Mouse (Mus musculus) hindbrain, embryonic 11.5 days (tissue): ENCODE measurements around the gene Tcea3. TPM values are rescaled to one million over a fixed set of nuclear protein-coding genes. Genes with fewer than 3 reads are reported as not detected.

Source experiments
- ATAC-seq: fragments of 200-750 bp; cut with Nextera tagmentation; 2 replicates; pipeline ENCODE4 v1.8.0; 2017; ENCODE audit warnings: mild to moderate bottlenecking, moderate TSS enrichment, moderate library complexity; ENCODE audit not compliant: low FRiP score
- DNase-seq: peaks from one replicate; pipeline ENCODE4 v3.0.0-alpha.2; 2015; ENCODE audit warnings: low spot score
- H3K27ac ChIP-seq: fragments of 300-500 bp; sonication (generic); 2 replicates; pipeline ENCODE4 v1.5.1; 2014; ENCODE audit warnings: mild to moderate bottlenecking, low read depth, low read length
- H3K27me3 ChIP-seq: fragments of 300-500 bp; sonication (generic); 2 replicates; pipeline ENCODE4 v1.6.1; 2014; ENCODE audit warnings: mild to moderate bottlenecking, low read length, moderate library complexity, mixed read lengths; ENCODE audit not compliant: control insufficient read depth, insufficient read depth
- H3K36me3 ChIP-seq: fragments of 300-500 bp; sonication (generic); 2 replicates; pipeline ENCODE4 v1.6.1; 2014; ENCODE audit warnings: mild to moderate bottlenecking, low read length, moderate library complexity, mixed read lengths; ENCODE audit not compliant: control insufficient read depth, insufficient read depth
- H3K4me1 ChIP-seq: fragments of 300-500 bp; sonication (generic); replicated peaks from 2 replicates; pipeline ENCODE4 v1.6.1; 2014; ENCODE audit warnings: low read length, mixed read lengths; ENCODE audit not compliant: control insufficient read depth, insufficient read depth
- H3K4me2 ChIP-seq: fragments of 300-500 bp; sonication (generic); replicated peaks from 2 replicates; pipeline ENCODE4 v1.6.1; 2014; ENCODE audit warnings: mild to moderate bottlenecking, low read depth, low read length
- H3K4me3 ChIP-seq: fragments of 300-500 bp; sonication (generic); 2 replicates; pipeline ENCODE4 v1.5.1; 2014; ENCODE audit warnings: low read depth, low read length
- H3K9ac ChIP-seq: fragments of 300-500 bp; sonication (generic); 2 replicates; pipeline ENCODE4 v1.6.1; 2014; ENCODE audit warnings: low read depth, low read length
- H3K9me3 ChIP-seq: fragments of 300-500 bp; sonication (generic); 2 replicates; pipeline ENCODE4 v1.6.1; 2016; ENCODE audit warnings: low read length; ENCODE audit not compliant: control insufficient read depth
- WGBS: fragments of 180-500 bp; shearing (Covaris S2); extraction: QIAGEN DNeasy Blood & Tissue Kit; methylation state at CpG from one replicate; pipeline ENCODE4 v1.1.7; 2014; 5-methylcytosine and 5-hydroxymethylcytosine counted together
- polyA plus RNA-seq: library from polyadenylated mRNA; unstranded; fragments of >200 nt; fragmentation: Nextera tagmentation; extraction: Ambion mirVana; gene quantifications from 2 replicates; pipeline ENCODE4 v1.2.1, GENCODE M21; 2014

Tcea3 gene
- polyA plus RNA-seq = 3.1 and 5.2 TPM in 2 replicates

DNA sequence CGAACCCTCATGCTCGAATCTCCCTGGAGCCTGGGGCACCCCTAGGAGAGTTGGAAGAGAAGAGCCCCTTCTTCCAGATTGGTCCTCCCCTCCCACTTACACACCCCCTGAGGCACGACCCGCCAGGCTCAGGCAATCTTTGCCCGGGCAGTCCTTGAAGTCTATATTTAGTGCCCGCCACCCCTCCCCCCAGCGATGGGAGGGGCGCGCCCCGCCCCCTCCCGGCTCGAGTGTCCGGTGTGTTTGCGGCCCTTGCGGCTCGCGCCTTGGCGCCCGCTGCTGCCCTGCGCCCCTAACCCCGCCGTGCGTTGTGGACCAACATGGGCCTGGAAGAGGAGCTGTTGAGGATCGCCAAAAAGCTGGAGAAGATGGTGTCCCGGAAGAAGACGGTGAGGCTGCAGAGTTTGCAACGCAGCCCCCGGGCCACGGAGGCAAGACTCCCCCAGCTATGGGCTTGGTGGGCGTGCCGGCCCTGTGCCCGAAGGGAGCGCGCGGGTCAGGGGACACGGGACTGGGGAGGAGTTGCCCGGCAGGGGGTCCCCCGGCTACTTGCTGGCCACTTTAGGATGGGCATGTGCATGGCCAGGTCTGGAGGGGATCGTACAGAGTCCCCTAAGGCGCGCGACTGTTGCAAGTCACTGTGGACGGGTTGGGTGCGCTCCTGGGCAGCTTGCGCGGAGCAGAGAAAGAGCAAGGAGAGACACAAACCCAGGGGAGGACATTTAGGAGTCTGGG, at the start of gene Tcea3:
Tcea3 (plus strand) TSS at position 1 of the 735 bp plus-strand sequence.
- peaks cover 10% of the 10 kb centered on the region for H3K4me1 ChIP-seq
- ATAC-seq (no peak), DNase-seq (peak; percentile 59)
- under 1% methylated on average over 46 of the region's 46 CpGs for WGBS
- no peak within 1 kb of the TSS for H3K27ac ChIP-seq
- H3K36me3 ChIP-seq = no peaks in the 10 kb centered on the region
- H3K4me2 ChIP-seq = peak within 1 kb of the TSS; percentile 71
- peaks cover 66% of the 10 kb centered on the region for H3K27me3 ChIP-seq
- H3K9me3 ChIP-seq = no peaks in the 10 kb centered on the region
- H3K4me3 ChIP-seq = peak within 1 kb of the TSS; percentile 38
- H3K9ac ChIP-seq = peak within 1 kb of the TSS; percentile 43

DNA sequence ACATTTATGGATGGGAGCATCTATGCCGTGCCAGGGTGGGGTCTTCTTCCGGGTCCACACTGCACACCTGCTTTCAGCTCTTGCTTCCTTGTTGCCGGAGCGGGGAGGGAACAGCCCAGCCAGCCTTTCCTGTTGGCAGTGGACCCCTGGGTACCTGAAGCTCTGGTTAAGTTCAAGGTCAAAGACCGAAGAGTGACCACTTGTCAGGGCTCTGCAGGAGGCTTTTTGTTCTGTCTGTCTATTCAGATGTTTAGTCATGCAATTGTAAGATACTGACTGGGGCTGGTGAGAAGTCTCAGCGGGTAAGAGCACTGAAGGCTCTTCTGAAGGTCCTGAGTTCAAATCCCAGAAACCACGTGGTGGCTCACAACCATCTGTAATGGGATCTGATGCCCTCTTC, 48.7 kb upstream of the Tcea3 start:
- no peaks in the 10 kb centered on the region for H3K36me3 ChIP-seq
- no peak for ATAC-seq
- no peaks in the 10 kb centered on the region for H3K9me3 ChIP-seq
- DNase-seq = no peak
- no peaks in the 10 kb centered on the region for H3K4me1 ChIP-seq
- no peak overlapping the region for H3K4me2 ChIP-seq
- no peak overlapping the region for H3K4me3 ChIP-seq
- WGBS = 69% methylated on average over 7 of the region's 7 CpGs
- no peak overlapping the region for H3K27ac ChIP-seq
- no peaks in the 10 kb centered on the region for H3K27me3 ChIP-seq
- no peak overlapping the region for H3K9ac ChIP-seq

DNA sequence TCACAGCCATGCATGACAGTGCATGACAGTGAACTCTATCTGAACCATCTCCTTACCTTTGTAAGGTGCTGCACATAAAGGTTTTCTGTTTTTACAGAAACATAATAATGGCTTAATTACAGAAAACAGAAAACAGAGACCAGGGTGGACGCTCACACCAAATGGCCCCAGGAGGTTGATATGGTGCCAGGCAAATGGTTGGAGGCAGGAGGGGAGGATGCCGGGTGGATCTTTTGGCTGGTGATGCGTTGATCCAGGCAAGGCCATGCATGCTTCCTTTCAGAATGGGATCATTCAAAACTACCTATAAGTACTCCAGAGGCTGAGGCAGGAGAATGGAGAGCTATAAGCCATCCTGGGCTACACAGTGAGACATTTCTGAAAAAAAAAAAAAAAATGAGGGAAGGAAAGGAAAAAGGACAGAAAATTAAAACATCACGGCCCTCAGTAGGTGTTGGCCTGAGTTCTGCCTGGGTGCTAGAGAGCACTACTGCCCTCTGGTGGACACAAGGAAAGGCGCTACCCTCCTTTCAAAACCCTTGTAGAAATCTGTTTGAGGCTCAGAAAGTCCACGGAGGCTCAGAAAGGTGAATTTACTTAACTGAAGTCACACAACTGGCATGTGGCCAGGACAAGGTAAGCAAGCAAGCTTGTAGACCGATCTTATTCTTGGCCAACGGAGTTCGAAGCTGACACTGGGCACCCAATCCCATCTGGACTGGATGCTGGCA, 47.8 kb upstream of the Tcea3 start:
- H3K36me3 ChIP-seq = no peaks in the 10 kb centered on the region
- ATAC-seq (no peak), DNase-seq (peak; percentile 77)
- no peak overlapping the region for H3K27ac ChIP-seq
- no peaks in the 10 kb centered on the region for H3K27me3 ChIP-seq
- WGBS = 32% methylated on average over 9 of the region's 9 CpGs
- H3K4me1 ChIP-seq = no peaks in the 10 kb centered on the region
- H3K9ac ChIP-seq = no peak overlapping the region
- no peak overlapping the region for H3K4me3 ChIP-seq
- no peaks in the 10 kb centered on the region for H3K9me3 ChIP-seq
- no peak overlapping the region for H3K4me2 ChIP-seq

DNA sequence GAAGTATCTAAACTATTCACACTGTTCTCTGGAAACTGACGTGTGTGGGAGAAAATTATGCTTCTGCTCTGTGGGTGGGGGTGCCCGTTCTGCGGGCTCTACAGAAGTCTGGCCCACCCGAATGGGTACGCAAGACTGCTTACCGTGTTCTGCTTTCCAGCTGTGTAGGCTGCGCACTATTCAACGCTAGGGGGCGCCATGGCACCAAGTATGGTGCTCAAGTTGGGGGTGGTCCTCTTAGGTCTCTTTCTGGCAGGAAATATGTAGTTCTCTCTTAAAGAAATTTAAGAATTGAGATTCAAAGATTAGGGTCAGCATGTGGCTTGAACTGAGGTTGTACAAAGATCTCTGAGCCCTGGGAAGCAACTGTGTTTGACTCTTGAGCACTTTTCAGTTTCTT, 45.0 kb upstream of the Tcea3 start:
- no peaks in the 10 kb centered on the region for H3K27me3 ChIP-seq
- no peak overlapping the region for H3K4me2 ChIP-seq
- H3K9me3 ChIP-seq = no peaks in the 10 kb centered on the region
- H3K9ac ChIP-seq = no peak overlapping the region
- H3K36me3 ChIP-seq = no peaks in the 10 kb centered on the region
- ATAC-seq = no peak
- WGBS = 4% methylated on average over 9 of the region's 9 CpGs
- peak; percentile 93 for DNase-seq
- peaks cover 4% of the 10 kb centered on the region for H3K4me1 ChIP-seq
- no peak overlapping the region for H3K27ac ChIP-seq
- H3K4me3 ChIP-seq = no peak overlapping the region

DNA sequence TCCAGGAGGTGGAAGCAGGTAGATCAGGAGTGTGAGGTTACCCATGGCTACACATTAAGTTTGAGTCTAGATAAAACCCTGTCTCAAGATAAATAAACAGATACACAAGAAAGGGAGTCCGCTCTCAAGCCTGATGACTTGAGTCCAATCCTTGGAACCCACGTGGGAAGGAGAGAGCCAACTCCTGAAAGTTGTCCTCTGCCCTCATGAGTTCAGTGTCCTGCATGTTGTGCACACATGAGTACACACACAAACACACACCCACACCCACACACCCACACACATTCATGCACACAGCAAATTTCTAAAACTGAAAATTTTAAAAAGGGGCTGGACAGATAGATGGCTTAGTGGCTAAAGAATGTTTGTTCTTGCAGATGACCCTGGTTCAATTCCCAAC, 42.8 kb upstream of the Tcea3 start:
- H3K4me1 ChIP-seq = peaks cover 4% of the 10 kb centered on the region
- no peaks in the 10 kb centered on the region for H3K36me3 ChIP-seq
- H3K4me2 ChIP-seq = no peak overlapping the region
- 78% methylated on average over 2 of the region's 2 CpGs for WGBS
- no peak overlapping the region for H3K4me3 ChIP-seq
- no peak overlapping the region for H3K9ac ChIP-seq
- H3K27ac ChIP-seq = no peak overlapping the region
- H3K9me3 ChIP-seq = no peaks in the 10 kb centered on the region
- ATAC-seq (no peak), DNase-seq (no peak)
- no peaks in the 10 kb centered on the region for H3K27me3 ChIP-seq

DNA sequence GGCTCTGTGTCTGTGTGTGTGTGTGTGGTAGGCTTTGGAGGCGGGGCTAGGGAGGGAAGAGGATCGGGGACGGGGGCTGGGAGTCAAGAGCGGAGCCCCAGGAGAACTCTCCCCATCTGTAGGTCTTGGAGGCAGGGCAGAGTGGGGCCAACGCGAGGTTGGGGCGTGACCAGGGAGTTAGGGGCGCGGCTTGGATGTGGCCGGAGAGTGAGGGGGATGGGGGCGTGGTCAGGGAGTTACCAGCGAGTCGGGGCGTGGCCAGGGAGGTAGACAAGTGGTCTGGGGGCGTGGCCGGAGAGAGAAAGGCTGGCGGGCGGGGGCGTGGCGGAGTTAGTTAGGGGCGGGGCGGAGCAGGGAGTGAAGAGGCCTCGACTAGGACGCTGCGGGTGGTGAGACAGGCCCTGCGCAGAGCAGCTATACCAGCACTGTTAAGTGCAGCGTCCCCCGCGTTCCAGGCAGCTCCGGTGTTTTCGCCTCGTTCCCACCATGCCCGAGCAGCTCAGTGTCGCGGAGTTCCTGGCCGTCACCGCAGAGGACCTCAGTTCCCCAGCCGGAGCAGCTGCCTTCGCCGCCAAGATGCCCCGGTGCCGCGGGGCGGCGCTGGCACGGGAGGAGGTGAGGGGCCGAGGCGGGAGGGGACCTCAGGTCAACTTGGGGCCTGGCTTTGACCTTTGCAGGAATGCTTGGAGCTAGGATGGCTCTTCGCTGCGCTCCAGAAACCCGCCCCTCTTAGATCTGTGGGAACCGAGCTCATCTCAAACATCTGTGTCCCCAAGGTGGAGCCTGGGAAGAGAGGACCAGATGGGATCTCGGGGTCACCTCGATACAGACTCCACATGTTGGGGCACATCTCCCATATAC, 41.3 kb upstream of the Tcea3 start, which contains the start of gene Asap3:
Asap3 (plus strand) TSS at position 333 of the 861 bp plus-strand sequence.
- Histone ChIP-seq H3K27ac (0 out of 2 replicates have a peak within 1 kb of the TSS, but pooled peaks have one; percentile 47), H3K4me1 (peaks cover 4% of the 10 kb centered on the region), H3K36me3 (no peaks in the 10 kb centered on the region), H3K4me2 (peak within 1 kb of the TSS; percentile 98), H3K4me3 (peak within 1 kb of the TSS; percentile 59), H3K9me3 (no peaks in the 10 kb centered on the region), H3K9ac (peak within 1 kb of the TSS; percentile 71), H3K27me3 (no peaks in the 10 kb centered on the region)
- 0% methylated on average over 54 of the region's 54 CpGs for WGBS
- DNase-seq (peak; percentile 100), ATAC-seq (peak; percentile 93)

DNA sequence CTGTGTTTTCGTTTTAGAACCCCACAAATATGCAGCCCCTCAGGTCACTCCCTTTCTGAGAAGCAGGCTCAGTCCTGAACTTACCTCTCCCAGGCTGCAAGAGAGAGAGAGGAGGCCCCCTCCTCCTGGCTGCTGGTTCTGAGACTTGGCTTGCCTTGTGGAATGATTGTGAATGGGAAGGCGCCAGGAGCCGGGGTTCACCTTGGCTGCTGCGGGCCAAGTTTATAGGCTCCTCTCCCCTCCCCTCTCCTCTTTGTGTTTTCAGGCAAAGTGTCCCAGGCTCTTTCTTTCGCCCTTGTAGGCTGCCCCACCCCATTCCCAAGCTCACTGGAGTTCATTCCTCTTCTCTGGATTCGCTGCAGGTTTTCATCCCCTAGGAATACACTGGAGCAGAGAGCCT, 40.6 kb upstream of the Tcea3 start:
- H3K4me2 ChIP-seq = peak overlapping the region; percentile 98
- WGBS = 6% methylated on average over 6 of the region's 6 CpGs
- DNase-seq (no peak), ATAC-seq (0 out of 2 replicates have a peak, but pooled peaks have one; percentile 8)
- no peaks in the 10 kb centered on the region for H3K9me3 ChIP-seq
- H3K27ac ChIP-seq = no peak overlapping the region
- H3K9ac ChIP-seq = peak overlapping the region; percentile 71
- H3K36me3 ChIP-seq = no peaks in the 10 kb centered on the region
- peak overlapping the region; percentile 59 for H3K4me3 ChIP-seq
- H3K27me3 ChIP-seq = no peaks in the 10 kb centered on the region
- peaks cover 4% of the 10 kb centered on the region for H3K4me1 ChIP-seq

DNA sequence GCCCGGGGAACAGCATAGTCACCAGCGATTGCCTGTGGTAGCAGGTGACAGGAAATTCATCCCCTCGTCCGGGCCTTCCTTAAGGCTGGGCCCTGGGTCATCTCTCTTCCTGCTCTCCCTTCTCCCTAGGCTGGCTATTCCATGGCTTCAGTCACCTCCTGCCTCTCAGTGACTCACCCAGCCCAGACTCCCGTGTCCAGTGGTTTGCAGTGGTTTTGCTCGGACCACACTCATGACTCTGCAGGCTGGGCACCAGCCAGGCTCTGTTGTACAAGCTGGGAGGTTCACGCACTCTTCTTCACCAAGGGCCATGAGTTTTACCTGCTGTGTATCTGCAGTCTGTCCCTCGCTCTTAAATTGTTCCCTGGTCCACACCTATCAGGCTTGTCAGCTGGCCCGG, 36.6 kb upstream of the Tcea3 start:
- 82% methylated on average over 9 of the region's 9 CpGs for WGBS
- Histone ChIP-seq H3K9me3 (no peaks in the 10 kb centered on the region), H3K4me1 (peaks cover 4% of the 10 kb centered on the region), H3K27ac (no peak overlapping the region), H3K4me2 (no peak overlapping the region), H3K27me3 (no peaks in the 10 kb centered on the region), H3K36me3 (no peaks in the 10 kb centered on the region), H3K4me3 (no peak overlapping the region), H3K9ac (no peak overlapping the region)
- DNase-seq (no peak), ATAC-seq (no peak)
